Mouse (Mus musculus): ENCODE data around the gene Dip2b. TPM values are rescaled to one million over a fixed set of nuclear protein-coding genes. Genes with fewer than 3 reads are reported as not detected.

Dip2b gene
- polyA plus RNA-seq (2011; ENCODE audit: insufficient read depth, insufficient read length, low read depth, missing spikeins): 18.3 and 21.4 TPM in 2 replicates

GRCm38 (mm10) chr15:100038470-100038971, at the start of gene Dip2b:
Dip2b (plus strand) TSS chr15:100038664.
- H3K36me3 ChIP-seq (ENCODE audit: control insufficient read depth, insufficient read depth, low read length, poor library complexity, severe bottlenecking): no peaks in the 10 kb centered on the region
- no peak for TF ChIP-seq POLR2A (IDR thresholded peaks at IDR 0.05; ENCODE audit: insufficient read depth, low read length)
- peak; percentile 36; the same call in 1 of the 2 replicates for TF ChIP-seq EP300 (IDR thresholded peaks at IDR 0.05; ENCODE audit: insufficient read depth, low read depth, low read length)
- TF ChIP-seq CTCF (IDR thresholded peaks at IDR 0.05; ENCODE audit: low read depth, low read length): peak; percentile 96
- H3K4me3 ChIP-seq (ENCODE audit: low read depth, low read length): peak within 1 kb of the TSS; percentile 85
- H3K27me3 ChIP-seq (ENCODE audit: control insufficient read depth, insufficient read depth, low read length, poor library complexity, severe bottlenecking): no peaks in the 10 kb centered on the region
- H3K9ac ChIP-seq (ENCODE audit: low read depth, poor library complexity, severe bottlenecking): peak within 1 kb of the TSS; percentile 84
- H3K27ac ChIP-seq (ENCODE audit: insufficient read depth, low read length): no peak within 1 kb of the TSS
- H3K9me3 ChIP-seq (replicated peaks; ENCODE audit: control insufficient read depth, insufficient read depth, low read length, poor library complexity, severe bottlenecking): no peaks in the 10 kb centered on the region
- H3K4me1 ChIP-seq (ENCODE audit: control insufficient read depth, insufficient read depth, low read length): peaks cover 6% of the 10 kb centered on the region

- TF ChIP-seq CTCF (IDR thresholded peaks at IDR 0.05; ENCODE audit: low read depth, low read length): no peak
- TF ChIP-seq POLR2A (IDR thresholded peaks at IDR 0.05; ENCODE audit: insufficient read depth, low read length): no peak
- no peak for TF ChIP-seq EP300 (IDR thresholded peaks at IDR 0.05; ENCODE audit: insufficient read depth, low read depth, low read length)
- H3K36me3 ChIP-seq (ENCODE audit: control insufficient read depth, insufficient read depth, low read length, poor library complexity, severe bottlenecking): peaks cover 56% of the 10 kb centered on the region
- H3K4me3 ChIP-seq (ENCODE audit: low read depth, low read length): no peak overlapping the region
- no peaks in the 10 kb centered on the region for H3K4me1 ChIP-seq (ENCODE audit: control insufficient read depth, insufficient read depth, low read length)
- H3K27me3 ChIP-seq (ENCODE audit: control insufficient read depth, insufficient read depth, low read length, poor library complexity, severe bottlenecking): no peaks in the 10 kb centered on the region
- no peak overlapping the region for H3K9ac ChIP-seq (ENCODE audit: low read depth, poor library complexity, severe bottlenecking)
- no peaks in the 10 kb centered on the region for H3K9me3 ChIP-seq (replicated peaks; ENCODE audit: control insufficient read depth, insufficient read depth, low read length, poor library complexity, severe bottlenecking)
- H3K27ac ChIP-seq (ENCODE audit: insufficient read depth, low read length): no peak overlapping the region
Measured at GRCm38 (mm10) chr15:99993100-99993499, 45.4 kb upstream of the Dip2b start.

DNA sequence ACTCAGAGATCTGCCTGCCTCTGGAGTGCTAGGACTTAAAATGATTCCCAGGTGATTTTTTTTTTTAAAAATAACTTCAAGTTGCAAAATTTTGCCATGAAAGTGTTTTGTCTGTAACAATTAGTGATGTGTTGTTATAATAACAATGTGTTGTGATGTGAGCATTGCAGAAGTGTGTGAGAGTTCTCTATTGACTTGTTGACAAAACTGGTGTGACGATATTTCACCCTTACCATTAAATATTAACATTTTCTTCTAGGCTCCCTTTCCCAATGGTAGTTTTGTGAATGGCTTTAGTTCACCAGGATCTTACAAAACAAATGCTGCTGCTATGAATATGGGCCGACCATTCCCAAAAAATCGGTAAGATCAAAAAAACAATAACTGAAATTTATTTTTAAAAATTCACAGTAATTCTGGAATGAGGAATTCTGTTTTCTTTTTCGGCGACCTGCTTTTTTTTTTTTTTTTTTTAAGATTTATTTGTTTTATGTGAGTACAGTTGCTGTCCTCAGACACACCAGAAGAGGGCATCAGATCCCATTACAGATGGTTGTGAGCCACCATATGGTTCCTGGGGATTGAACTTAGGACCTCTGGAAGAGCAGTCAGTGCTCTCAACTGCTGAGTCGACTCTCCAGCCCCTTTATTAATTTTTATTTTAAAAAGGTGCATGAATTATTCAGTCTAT, 41.2 kb upstream of the Dip2b start:
- no peak overlapping the region for H3K9ac ChIP-seq (ENCODE audit: low read depth, poor library complexity, severe bottlenecking)
- no peaks in the 10 kb centered on the region for H3K9me3 ChIP-seq (replicated peaks; ENCODE audit: control insufficient read depth, insufficient read depth, low read length, poor library complexity, severe bottlenecking)
- TF ChIP-seq CTCF (IDR thresholded peaks at IDR 0.05; ENCODE audit: low read depth, low read length) (no peak), POLR2A (IDR thresholded peaks at IDR 0.05; ENCODE audit: insufficient read depth, low read length) (no peak), EP300 (IDR thresholded peaks at IDR 0.05; ENCODE audit: insufficient read depth, low read depth, low read length) (no peak)
- no peak overlapping the region for H3K4me3 ChIP-seq (ENCODE audit: low read depth, low read length)
- no peaks in the 10 kb centered on the region for H3K27me3 ChIP-seq (ENCODE audit: control insufficient read depth, insufficient read depth, low read length, poor library complexity, severe bottlenecking)
- H3K4me1 ChIP-seq (ENCODE audit: control insufficient read depth, insufficient read depth, low read length): no peaks in the 10 kb centered on the region
- H3K36me3 ChIP-seq (ENCODE audit: control insufficient read depth, insufficient read depth, low read length, poor library complexity, severe bottlenecking): peaks cover 54% of the 10 kb centered on the region
- no peak overlapping the region for H3K27ac ChIP-seq (ENCODE audit: insufficient read depth, low read length)

- H3K36me3 ChIP-seq (ENCODE audit: control insufficient read depth, insufficient read depth, low read length, poor library complexity, severe bottlenecking): peaks cover 66% of the 10 kb centered on the region
- H3K9me3 ChIP-seq (replicated peaks; ENCODE audit: control insufficient read depth, insufficient read depth, low read length, poor library complexity, severe bottlenecking): no peaks in the 10 kb centered on the region
- H3K9ac ChIP-seq (ENCODE audit: low read depth, poor library complexity, severe bottlenecking): no peak overlapping the region
- no peaks in the 10 kb centered on the region for H3K27me3 ChIP-seq (ENCODE audit: control insufficient read depth, insufficient read depth, low read length, poor library complexity, severe bottlenecking)
- no peaks in the 10 kb centered on the region for H3K4me1 ChIP-seq (ENCODE audit: control insufficient read depth, insufficient read depth, low read length)
- no peak overlapping the region for H3K27ac ChIP-seq (ENCODE audit: insufficient read depth, low read length)
- H3K4me3 ChIP-seq (ENCODE audit: low read depth, low read length): no peak overlapping the region
- TF ChIP-seq POLR2A (IDR thresholded peaks at IDR 0.05; ENCODE audit: insufficient read depth, low read length) (no peak), EP300 (IDR thresholded peaks at IDR 0.05; ENCODE audit: insufficient read depth, low read depth, low read length) (no peak), CTCF (IDR thresholded peaks at IDR 0.05; ENCODE audit: low read depth, low read length) (no peak)
Measured at GRCm38 (mm10) chr15:99999390-99999789, 39.1 kb upstream of the Dip2b start.

DNA sequence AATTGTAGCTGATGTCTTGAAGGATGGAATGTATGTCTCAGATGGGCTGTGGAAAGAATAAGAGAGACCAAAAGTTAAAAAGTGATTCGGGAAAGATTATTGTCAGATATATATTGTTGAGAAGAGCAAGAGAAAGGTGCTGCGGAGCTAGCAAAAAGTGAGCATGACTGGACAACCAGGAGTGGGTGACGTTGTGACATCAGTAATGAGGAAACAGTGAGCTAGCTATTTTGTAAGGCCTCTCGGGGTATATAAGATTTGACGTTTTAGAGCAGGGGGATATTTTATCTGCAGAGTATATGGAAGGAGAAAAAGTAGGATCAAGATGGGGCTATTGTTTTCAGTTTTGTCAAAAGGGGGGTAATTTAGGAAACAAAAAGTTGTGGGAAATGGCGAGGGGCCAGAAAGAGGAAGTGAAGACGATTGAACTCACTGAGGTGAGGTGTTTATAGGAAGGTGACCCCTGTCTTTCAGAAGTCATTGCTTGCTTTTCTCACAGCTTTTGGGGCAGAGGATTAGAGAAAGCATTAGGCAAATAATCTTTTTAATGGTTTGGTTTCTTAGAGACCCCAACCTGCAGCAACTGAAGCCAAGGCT, 33.7 kb upstream of the Dip2b start:
- Histone ChIP-seq H3K4me3 (ENCODE audit: low read depth, low read length) (no peak overlapping the region), H3K36me3 (ENCODE audit: control insufficient read depth, insufficient read depth, low read length, poor library complexity, severe bottlenecking) (peaks cover 81% of the 10 kb centered on the region), H3K27ac (ENCODE audit: insufficient read depth, low read length) (no peak overlapping the region), H3K9ac (ENCODE audit: low read depth, poor library complexity, severe bottlenecking) (no peak overlapping the region), H3K27me3 (ENCODE audit: control insufficient read depth, insufficient read depth, low read length, poor library complexity, severe bottlenecking) (no peaks in the 10 kb centered on the region), H3K9me3 (replicated peaks; ENCODE audit: control insufficient read depth, insufficient read depth, low read length, poor library complexity, severe bottlenecking) (no peaks in the 10 kb centered on the region), H3K4me1 (ENCODE audit: control insufficient read depth, insufficient read depth, low read length) (no peaks in the 10 kb centered on the region)
- no peak for TF ChIP-seq EP300 (IDR thresholded peaks at IDR 0.05; ENCODE audit: insufficient read depth, low read depth, low read length)
- TF ChIP-seq CTCF (IDR thresholded peaks at IDR 0.05; ENCODE audit: low read depth, low read length): no peak
- no peak for TF ChIP-seq POLR2A (IDR thresholded peaks at IDR 0.05; ENCODE audit: insufficient read depth, low read length)

DNA sequence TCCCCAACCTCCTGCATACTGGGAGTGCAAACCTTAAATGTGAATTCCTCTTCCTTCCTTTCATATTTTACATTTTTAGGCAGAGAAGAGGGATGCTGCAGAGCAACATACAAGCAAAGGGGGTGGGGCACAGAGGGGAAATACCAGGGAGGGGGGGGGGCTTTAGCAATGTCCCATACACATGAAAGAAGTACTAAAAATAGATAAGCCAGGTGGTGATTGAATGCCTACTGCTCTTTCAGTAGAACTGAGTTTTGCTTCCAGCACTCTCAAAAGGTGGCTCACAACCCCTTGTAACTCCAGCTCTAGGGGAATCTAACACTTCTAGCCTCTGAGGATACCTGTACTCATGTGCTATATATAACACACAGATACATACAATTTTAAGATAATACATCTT, 32.3 kb upstream of the Dip2b start:
- no peaks in the 10 kb centered on the region for H3K9me3 ChIP-seq (replicated peaks; ENCODE audit: control insufficient read depth, insufficient read depth, low read length, poor library complexity, severe bottlenecking)
- no peak overlapping the region for H3K27ac ChIP-seq (ENCODE audit: insufficient read depth, low read length)
- H3K4me1 ChIP-seq (ENCODE audit: control insufficient read depth, insufficient read depth, low read length): no peaks in the 10 kb centered on the region
- H3K36me3 ChIP-seq (ENCODE audit: control insufficient read depth, insufficient read depth, low read length, poor library complexity, severe bottlenecking): peaks cover 86% of the 10 kb centered on the region
- H3K27me3 ChIP-seq (ENCODE audit: control insufficient read depth, insufficient read depth, low read length, poor library complexity, severe bottlenecking): no peaks in the 10 kb centered on the region
- no peak overlapping the region for H3K4me3 ChIP-seq (ENCODE audit: low read depth, low read length)
- TF ChIP-seq EP300 (IDR thresholded peaks at IDR 0.05; ENCODE audit: insufficient read depth, low read depth, low read length) (no peak), CTCF (IDR thresholded peaks at IDR 0.05; ENCODE audit: low read depth, low read length) (no peak)
- no peak overlapping the region for H3K9ac ChIP-seq (ENCODE audit: low read depth, poor library complexity, severe bottlenecking)

Data from ES-Bruce4 (cell line).